Comparison of ENCODE assay signal across 9 mouse cellular contexts in genomic region chr8:80948405-80949183, GRCm38 (mm10).
DNase-seq lines count a peak whose midpoint lies in the region; ATAC-seq and TF ChIP-seq lines count a peak whose summit lies in the region.
"Had no signal": no experiment of that assay in that cellular context is flagged by ENCODE, and none has a peak within 500 bp of the region (broad histone marks: within the 10 kb centered on the region; RNA-seq: fewer than 3 reads in every experiment).

No protein-coding gene starts in this region.

- no peak for TF ChIP-seq POLR2A in kidney, adult 2 months (IDR thresholded peaks at IDR 0.05; ENCODE audit: low read depth, low read length)

- H3K9ac ChIP-seq in liver, embryonic 15.5 days, result no peak overlapping the region
- H3K9ac ChIP-seq in midbrain, embryonic 13.5 days (replicated peaks), result no peak overlapping the region

- TF ChIP-seq CTCF in kidney, adult 2 months (conservative IDR thresholded peaks at IDR 0.05; ENCODE audit: insufficient read depth, insufficient read length, low read depth, low read length), result no peak

- 53% methylated on average over 7 of the region's 7 CpGs for WGBS in kidney, adult 2 months
- 71% methylated on average over 7 of the region's 7 CpGs for WGBS in embryonic facial prominence, embryonic 10.5 days
- WGBS in liver, embryonic 15.5 days (ENCODE audit: insufficient replicate concordance), result 22% methylated on average over 7 of the region's 7 CpGs
- WGBS in midbrain, embryonic 13.5 days, result 75% methylated on average over 7 of the region's 7 CpGs

- no peaks in the 10 kb centered on the region for H3K27me3 ChIP-seq in kidney, adult 2 months (replicated peaks; ENCODE audit: control insufficient read depth, insufficient read depth, low read length)
- no peaks in the 10 kb centered on the region for H3K27me3 ChIP-seq in embryonic facial prominence, embryonic 10.5 days (replicated peaks; ENCODE audit: low read depth, poor library complexity, severe bottlenecking)
- no peaks in the 10 kb centered on the region for H3K27me3 ChIP-seq in liver, embryonic 15.5 days
- H3K27me3 ChIP-seq in splenic B cell, adult 2 months (ENCODE audit: control insufficient read depth, insufficient read depth, low read length, poor library complexity, severe bottlenecking), result no peaks in the 10 kb centered on the region
- H3K27me3 ChIP-seq in midbrain, embryonic 13.5 days, result no peaks in the 10 kb centered on the region

- H3K9me3 ChIP-seq in embryonic facial prominence, embryonic 10.5 days, result no peaks in the 10 kb centered on the region
- no peaks in the 10 kb centered on the region for H3K9me3 ChIP-seq in liver, embryonic 15.5 days (replicated peaks)
- no peaks in the 10 kb centered on the region for H3K9me3 ChIP-seq in midbrain, embryonic 13.5 days

- no peak overlapping the region for H3K4me3 ChIP-seq in kidney, adult 2 months (ENCODE audit: insufficient read depth, low read depth, low read length)
- no peak overlapping the region for H3K4me3 ChIP-seq in embryonic facial prominence, embryonic 10.5 days
- H3K4me3 ChIP-seq in liver, embryonic 15.5 days (replicated peaks), result no peak overlapping the region
- H3K4me3 ChIP-seq in midbrain, embryonic 13.5 days (replicated peaks), result no peak overlapping the region

- H3K4me1 ChIP-seq in kidney, adult 2 months (ENCODE audit: control insufficient read depth, insufficient read depth, low read length), result no peaks in the 10 kb centered on the region
- peaks cover 26% of the 10 kb centered on the region for H3K4me1 ChIP-seq in embryonic facial prominence, embryonic 10.5 days
- no peaks in the 10 kb centered on the region for H3K4me1 ChIP-seq in liver, embryonic 15.5 days (replicated peaks)
- H3K4me1 ChIP-seq in midbrain, embryonic 13.5 days (replicated peaks), result no peaks in the 10 kb centered on the region

- no peak overlapping the region for H3K4me2 ChIP-seq in liver, embryonic 15.5 days
- no peak overlapping the region for H3K4me2 ChIP-seq in midbrain, embryonic 13.5 days (replicated peaks)

- DNase-seq in kidney, adult 2 months, result peak; percentile 21
- DNase-seq in kidney, adult 9 months, result no peak
- DNase-seq in embryonic facial prominence, embryonic 10.5 days (ENCODE audit: low spot score), result no peak
- peak; percentile 19 for DNase-seq in splenic B cell, adult 2 months (ENCODE audit: low read depth, low spot score)
- DNase-seq in gastrocnemius, postnatal 25 days, result no peak
- no peak for DNase-seq in left cerebral cortex, adult 8-10 months (ENCODE audit: low spot score in 2 of 2)
- DNase-seq: adrenal gland, postnatal 14 days had no signal

- H3K27ac ChIP-seq in kidney, adult 2 months (ENCODE audit: insufficient read depth, low read depth, low read length), result no peak overlapping the region
- 0 out of 2 replicates have a peak overlapping the region, but pooled peaks have one; percentile 10 for H3K27ac ChIP-seq in embryonic facial prominence, embryonic 10.5 days (replicated peaks)
- no peak overlapping the region for H3K27ac ChIP-seq in liver, embryonic 15.5 days (replicated peaks)
- no peak overlapping the region for H3K27ac ChIP-seq in midbrain, embryonic 13.5 days

- peak; percentile 52 for ATAC-seq in liver, embryonic 15.5 days (ENCODE audit: insufficient read depth)
- no peak for ATAC-seq in midbrain, embryonic 13.5 days

- H3K36me3 ChIP-seq in kidney, adult 2 months (ENCODE audit: control insufficient read depth, insufficient read depth, low read length), result no peaks in the 10 kb centered on the region
- no peaks in the 10 kb centered on the region for H3K36me3 ChIP-seq in embryonic facial prominence, embryonic 10.5 days (replicated peaks)
- no peaks in the 10 kb centered on the region for H3K36me3 ChIP-seq in liver, embryonic 15.5 days (replicated peaks)
- H3K36me3 ChIP-seq in splenic B cell, adult 2 months (ENCODE audit: control insufficient read depth, insufficient read depth, low read length, poor library complexity, severe bottlenecking), result no peaks in the 10 kb centered on the region
- H3K36me3 ChIP-seq in midbrain, embryonic 13.5 days, result no peaks in the 10 kb centered on the region

Comparison
In these comparisons a context has a peak if more than half of its experiments do, and no peak if none do; other contexts are left out.
1. DNase-seq: peak in kidney, adult 2 months (single experiment) and splenic B cell, adult 2 months (single experiment); none in kidney, adult 9 months (single experiment), embryonic facial prominence, embryonic 10.5 days (single experiment), gastrocnemius, postnatal 25 days (single experiment) and left cerebral cortex, adult 8-10 months (0 of 2).